Mouse (Mus musculus) forebrain, embryonic 16.5 days (tissue): ENCODE measurements around the gene Snrpe. TPM values are rescaled to one million over a fixed set of nuclear protein-coding genes. Genes with fewer than 3 reads are reported as not detected.

Experiments used
- ATAC-seq: fragments of 200-750 bp; cut with Nextera tagmentation; 2 replicates; pipeline ENCODE4 v1.8.0; 2017; ENCODE audit warnings: mild to moderate bottlenecking, moderate library complexity
- H3K27ac ChIP-seq: fragments of 300-500 bp; sonication (generic); 2 replicates; pipeline ENCODE4 v1.5.1; 2014; ENCODE audit warnings: low read length, control low read depth
- H3K27me3 ChIP-seq: fragments of 300-500 bp; sonication (generic); replicated peaks from 2 replicates; pipeline ENCODE4 v1.6.1; 2014; ENCODE audit warnings: low read length; ENCODE audit not compliant: control insufficient read depth, insufficient read depth
- H3K36me3 ChIP-seq: fragments of 300-500 bp; sonication (generic); 2 replicates; pipeline ENCODE4 v1.6.1; 2014; ENCODE audit not compliant: control insufficient read depth, insufficient read depth
- H3K4me1 ChIP-seq: fragments of 300-500 bp; sonication (generic); replicated peaks from 2 replicates; pipeline ENCODE4 v1.6.1; 2014; ENCODE audit warnings: low read length; ENCODE audit not compliant: control insufficient read depth, insufficient read depth
- H3K4me2 ChIP-seq: fragments of 300-500 bp; sonication (generic); 2 replicates; pipeline ENCODE4 v1.6.1; 2014; ENCODE audit warnings: mild to moderate bottlenecking, low read length, control low read depth
- H3K4me3 ChIP-seq: fragments of 300-500 bp; sonication (generic); replicated peaks from 2 replicates; pipeline ENCODE4 v1.5.1; 2014; ENCODE audit warnings: mild to moderate bottlenecking, low read length, control low read depth
- H3K9ac ChIP-seq: fragments of 300-500 bp; sonication (generic); replicated peaks from 2 replicates; pipeline ENCODE4 v1.6.1; 2014; ENCODE audit warnings: low read depth, low read length, control low read depth
- H3K9me3 ChIP-seq: fragments of 300-500 bp; sonication (generic); 2 replicates; pipeline ENCODE4 v1.6.1; 2016; ENCODE audit warnings: low read length; ENCODE audit not compliant: control insufficient read depth
- WGBS: fragments of 180-500 bp; shearing (Covaris S2); extraction: QIAGEN DNeasy Blood & Tissue Kit; methylation state at CpG from one replicate; pipeline ENCODE4 v1.1.7; 2014; 5-methylcytosine and 5-hydroxymethylcytosine counted together
- polyA plus RNA-seq: library from polyadenylated mRNA; unstranded; fragments of >200 nt; fragmentation: Nextera tagmentation; extraction: Ambion mirVana; gene quantifications from 2 replicates; pipeline ENCODE4 v1.2.1, GENCODE M21; 2015

Gene Snrpe
- polyA plus RNA-seq, 1 experiment from 2014 or later = 490 TPM

DNA sequence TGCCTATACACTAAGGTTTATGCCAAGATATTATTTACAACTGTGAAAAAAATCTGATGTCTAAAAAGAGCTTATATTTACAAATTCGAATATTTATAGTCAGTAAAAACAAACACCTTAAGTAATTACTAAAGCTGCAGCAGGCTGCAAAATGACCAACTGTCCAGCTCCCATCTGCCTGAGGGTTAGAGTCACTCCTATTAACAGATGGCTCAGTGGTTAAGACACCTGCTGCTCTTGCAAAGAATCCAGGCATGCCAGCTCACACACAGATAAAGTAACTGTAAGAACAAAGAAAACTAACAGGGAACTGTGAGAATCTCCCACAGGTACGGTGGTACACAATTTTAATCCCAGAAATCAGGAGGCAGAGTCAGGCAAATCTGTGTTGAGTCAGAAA is 15.0 kb upstream of the Snrpe start:
- Histone ChIP-seq H3K4me3 (no peak overlapping the region), H3K9ac (no peak overlapping the region), H3K36me3 (peaks cover 32% of the 10 kb centered on the region), H3K4me1 (no peaks in the 10 kb centered on the region), H3K27me3 (no peaks in the 10 kb centered on the region), H3K9me3 (no peaks in the 10 kb centered on the region), H3K4me2 (no peak overlapping the region), H3K27ac (no peak overlapping the region)
- 71% methylated on average over 2 of the region's 2 CpGs for WGBS
- no peak for ATAC-seq

DNA sequence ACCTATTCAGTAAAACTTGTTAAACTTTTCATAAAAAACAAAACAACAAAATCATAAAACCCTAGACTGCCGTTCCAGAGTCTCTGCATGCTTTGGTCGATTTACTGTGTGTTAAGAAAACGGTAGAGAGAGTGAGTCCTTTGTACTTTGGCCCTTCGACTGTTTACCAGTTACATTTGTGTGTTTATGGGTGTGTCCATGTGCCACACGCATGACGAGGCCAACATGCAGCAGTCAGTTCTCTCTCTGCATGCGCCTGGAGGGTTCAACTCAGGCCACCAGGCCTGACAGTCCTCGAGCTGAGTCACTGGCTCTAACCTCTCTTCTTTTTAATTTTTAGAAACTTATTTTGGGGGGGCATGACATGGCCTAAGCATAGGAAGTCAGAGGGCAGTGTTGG is 8.2 kb upstream of the Snrpe start:
- H3K36me3 ChIP-seq = peaks cover 21% of the 10 kb centered on the region
- H3K27me3 ChIP-seq = no peaks in the 10 kb centered on the region
- no peaks in the 10 kb centered on the region for H3K4me1 ChIP-seq
- H3K4me2 ChIP-seq = no peak overlapping the region
- ATAC-seq = no peak
- H3K4me3 ChIP-seq = no peak overlapping the region
- no peaks in the 10 kb centered on the region for H3K9me3 ChIP-seq
- H3K9ac ChIP-seq = no peak overlapping the region
- 86% methylated on average over 8 of the region's 8 CpGs for WGBS
- no peak overlapping the region for H3K27ac ChIP-seq

DNA sequence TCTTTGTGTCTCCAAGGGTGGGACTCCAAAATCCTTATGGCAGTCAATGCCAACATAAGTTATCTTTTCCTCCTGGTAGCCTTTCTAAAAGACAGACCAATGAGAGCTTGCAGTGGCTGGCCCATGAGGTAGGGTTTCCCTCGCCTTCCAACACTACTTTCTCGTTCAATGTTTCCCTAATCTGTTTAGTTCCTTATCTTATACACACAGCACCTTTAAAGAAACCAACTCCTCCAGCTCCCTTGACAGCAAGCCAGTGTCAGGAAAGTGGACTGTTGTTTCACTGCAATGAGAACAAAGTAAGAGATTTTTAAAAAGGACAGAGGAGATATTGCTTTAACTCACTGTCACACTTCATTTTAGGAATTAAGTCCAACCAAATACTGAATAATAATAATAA is 7.8 kb upstream of the Snrpe start:
- no peak overlapping the region for H3K4me2 ChIP-seq
- no peak overlapping the region for H3K27ac ChIP-seq
- H3K4me3 ChIP-seq = no peak overlapping the region
- H3K9me3 ChIP-seq = no peaks in the 10 kb centered on the region
- H3K36me3 ChIP-seq = peaks cover 17% of the 10 kb centered on the region
- H3K4me1 ChIP-seq = no peaks in the 10 kb centered on the region
- H3K27me3 ChIP-seq = no peaks in the 10 kb centered on the region
- WGBS = 74% methylated on average over 2 of the region's 2 CpGs
- no peak for ATAC-seq
- H3K9ac ChIP-seq = no peak overlapping the region

DNA sequence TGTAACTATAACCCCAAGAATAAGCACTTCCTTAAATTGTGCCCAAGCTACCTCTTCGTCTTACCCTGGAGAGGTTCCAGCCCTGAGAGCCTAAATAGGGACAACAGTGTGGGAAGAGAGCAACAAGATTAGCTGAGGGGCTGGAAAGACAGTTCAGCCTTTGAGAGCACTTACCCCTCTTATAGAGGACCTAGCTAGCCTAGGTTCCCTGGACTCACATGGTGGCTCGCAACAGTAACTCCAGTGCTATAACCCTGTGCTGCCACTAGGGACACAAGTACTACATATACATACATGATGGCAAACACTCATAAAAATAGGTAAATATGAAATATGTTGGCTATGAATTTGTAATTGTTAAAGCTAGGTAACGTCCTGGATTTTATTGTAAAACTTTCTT is 3.7 kb upstream of the Snrpe start:
- ATAC-seq = no peak
- Histone ChIP-seq H3K27ac (no peak overlapping the region), H3K4me1 (peaks cover 5% of the 10 kb centered on the region), H3K9me3 (no peaks in the 10 kb centered on the region), H3K27me3 (no peaks in the 10 kb centered on the region), H3K9ac (no peak overlapping the region), H3K4me2 (no peak overlapping the region), H3K36me3 (no peaks in the 10 kb centered on the region), H3K4me3 (no peak overlapping the region)
- 74% methylated on average over 3 of the region's 3 CpGs for WGBS

DNA sequence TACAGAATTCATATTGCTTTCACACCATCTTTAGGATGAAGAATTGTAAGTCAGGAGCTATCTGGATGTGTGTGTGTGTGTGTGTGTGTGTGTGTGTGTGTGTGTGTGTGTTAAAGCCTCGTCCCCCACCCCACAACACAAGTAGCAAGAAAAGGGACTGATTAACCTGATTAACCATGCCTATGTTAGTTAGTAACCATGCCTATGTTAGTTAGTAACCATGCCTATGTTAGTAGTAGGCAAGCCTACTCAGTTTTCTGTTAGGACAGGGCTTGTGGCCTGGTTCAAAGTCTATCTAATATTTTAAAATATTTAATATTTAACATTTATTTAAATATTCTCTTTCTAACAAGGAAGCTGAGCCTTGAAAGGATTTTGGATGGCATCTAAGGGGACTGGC is 1.3 kb upstream of the Snrpe start:
- H3K27me3 ChIP-seq = no peaks in the 10 kb centered on the region
- H3K9me3 ChIP-seq = no peaks in the 10 kb centered on the region
- H3K36me3 ChIP-seq = peaks cover 4% of the 10 kb centered on the region; the same call in 1 of the 2 replicates
- no peak overlapping the region for H3K27ac ChIP-seq
- ATAC-seq = no peak
- WGBS = 100% methylated on average over 1 of the region's 1 CpGs
- no peak overlapping the region for H3K4me2 ChIP-seq
- H3K9ac ChIP-seq = no peak overlapping the region
- H3K4me1 ChIP-seq = peaks cover 7% of the 10 kb centered on the region
- no peak overlapping the region for H3K4me3 ChIP-seq

DNA sequence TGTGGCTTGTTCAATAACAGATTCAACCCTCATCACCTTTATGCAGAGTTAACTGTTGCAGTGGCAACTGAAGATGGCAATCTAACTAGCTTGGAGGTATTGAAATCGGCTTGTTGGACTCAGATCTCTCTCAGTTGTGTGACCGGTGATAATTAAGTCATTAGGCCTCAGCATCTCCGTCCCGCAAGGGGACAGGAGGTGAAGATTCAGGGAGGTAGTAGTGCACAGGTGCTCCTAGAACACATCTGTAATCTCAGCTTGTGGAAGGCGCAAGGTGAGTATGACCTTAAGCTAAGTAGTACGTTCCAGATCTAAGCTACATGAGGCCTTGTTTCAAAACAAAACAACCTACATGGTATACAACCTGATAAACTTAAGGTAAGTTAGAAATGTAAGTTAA is 510 bp upstream of the Snrpe start:
- Histone ChIP-seq H3K9me3 (no peaks in the 10 kb centered on the region), H3K4me2 (no peak overlapping the region), H3K27me3 (no peaks in the 10 kb centered on the region), H3K36me3 (peaks cover 11% of the 10 kb centered on the region; the same call in 1 of the 2 replicates), H3K27ac (no peak overlapping the region), H3K4me1 (peaks cover 7% of the 10 kb centered on the region), H3K4me3 (no peak overlapping the region; the same call in 1 of the 2 replicates), H3K9ac (no peak overlapping the region)
- 57% methylated on average over 6 of the region's 6 CpGs for WGBS
- ATAC-seq = no peak

DNA sequence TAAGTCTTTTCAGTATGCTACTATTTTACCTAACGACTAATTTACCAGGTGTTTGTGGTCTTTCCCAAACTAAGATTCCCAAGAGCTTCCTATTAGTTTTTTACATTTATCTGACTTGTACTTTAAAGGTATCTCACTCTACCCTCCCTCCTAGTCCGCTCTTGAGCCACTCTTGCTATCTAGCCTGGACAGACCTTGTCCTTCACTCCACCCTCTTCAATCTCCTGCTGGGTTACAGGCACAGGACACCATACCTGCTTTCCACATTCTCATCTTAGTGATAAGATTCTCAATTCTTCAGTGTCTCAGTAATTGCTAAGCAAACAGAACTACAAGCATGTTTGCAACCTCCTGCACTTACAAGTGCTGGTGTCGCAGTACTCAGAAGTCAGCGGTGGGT is 6.9 kb downstream of the Snrpe start:
- WGBS = 97% methylated on average over 4 of the region's 4 CpGs
- H3K9me3 ChIP-seq = no peaks in the 10 kb centered on the region
- no peak for ATAC-seq

DNA sequence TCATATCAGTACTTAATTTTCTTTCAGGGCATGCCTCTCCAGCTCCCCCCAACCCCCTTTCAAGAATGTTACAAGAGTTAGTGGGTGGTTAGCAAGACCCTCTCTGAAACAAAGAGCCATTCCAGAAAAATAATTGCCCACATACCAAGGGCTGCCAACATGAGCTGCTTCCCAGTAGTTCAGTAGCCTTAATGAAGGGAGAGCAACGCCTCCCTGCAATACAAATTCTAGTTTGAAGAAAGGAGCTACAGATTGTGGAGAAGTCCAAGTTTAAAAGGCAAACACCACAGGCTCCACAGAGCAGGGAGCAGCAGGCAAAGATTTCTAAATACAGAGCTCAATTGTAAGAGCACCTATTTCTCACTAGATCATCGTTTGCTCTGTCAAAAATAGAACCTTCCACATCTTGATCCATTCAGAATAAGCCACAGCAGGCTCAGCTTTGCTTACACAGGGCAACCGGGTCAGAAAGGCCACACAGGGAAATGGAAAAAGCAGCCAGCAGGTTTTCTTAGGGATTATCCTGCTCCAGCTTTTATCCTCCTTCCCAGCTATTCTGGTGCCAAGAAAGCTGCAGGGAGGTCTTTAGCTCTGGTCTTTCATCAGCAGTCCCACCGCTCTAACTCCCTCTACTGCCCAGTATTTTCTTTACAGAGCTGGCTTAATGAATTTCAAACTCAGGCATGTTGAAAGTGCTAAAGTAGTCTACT is 13.6 kb downstream of the Snrpe start:
- whole genome bisulfite sequencing = 3% methylated on average over 4 of the region's 4 CpGs
- no peak overlapping the region for H3K4me2 ChIP-seq
- H3K36me3 ChIP-seq = no peaks in the 10 kb centered on the region
- H3K9me3 ChIP-seq = no peaks in the 10 kb centered on the region
- no peaks in the 10 kb centered on the region for H3K27me3 ChIP-seq
- H3K27ac ChIP-seq = peak overlapping the region; percentile 45
- no peak overlapping the region for H3K4me3 ChIP-seq
- peaks cover 6% of the 10 kb centered on the region for H3K4me1 ChIP-seq
- peak; percentile 85 for ATAC-seq
- no peak overlapping the region for H3K9ac ChIP-seq

More for the DNA sequence above, 6.9 kb downstream of the Snrpe start:
- H3K27ac ChIP-seq = no peak overlapping the region
- H3K4me2 ChIP-seq = no peak overlapping the region
- no peak overlapping the region for H3K4me3 ChIP-seq
- no peak overlapping the region for H3K9ac ChIP-seq
- H3K27me3 ChIP-seq = no peaks in the 10 kb centered on the region
- peaks cover 2% of the 10 kb centered on the region; the same call in 1 of the 2 replicates for H3K4me1 ChIP-seq
- peaks cover 31% of the 10 kb centered on the region for H3K36me3 ChIP-seq

DNA sequence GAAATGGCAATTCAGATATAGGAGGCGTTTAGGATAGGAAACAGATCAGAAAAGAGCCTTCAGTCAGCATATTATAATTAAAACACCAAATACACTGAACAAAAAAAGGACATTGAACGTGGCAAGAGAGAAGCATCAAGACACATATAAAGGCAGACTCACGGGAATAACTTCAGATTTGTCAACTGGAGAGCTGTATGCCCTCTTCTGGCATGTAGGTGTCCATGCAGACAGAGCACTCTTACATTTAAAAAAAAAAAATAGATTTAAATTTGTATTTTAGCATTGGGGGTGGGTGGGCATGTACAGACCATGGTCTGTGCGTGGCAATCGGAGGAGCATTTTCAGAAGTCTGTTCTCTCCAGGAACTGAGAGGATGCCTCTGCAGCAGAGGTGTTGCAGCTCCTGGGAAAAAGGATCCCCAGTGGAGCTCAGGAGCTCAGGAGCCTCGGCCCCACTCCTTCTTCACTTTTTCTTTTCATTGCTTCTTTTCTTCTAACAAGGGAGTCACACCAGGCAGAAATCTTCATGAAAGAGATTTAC is 24.0 kb downstream of the Snrpe start:
- no peak for ATAC-seq
- Histone ChIP-seq H3K27ac (no peak overlapping the region), H3K4me2 (no peak overlapping the region), H3K27me3 (no peaks in the 10 kb centered on the region), H3K36me3 (no peaks in the 10 kb centered on the region), H3K9me3 (no peaks in the 10 kb centered on the region), H3K4me1 (no peaks in the 10 kb centered on the region), H3K9ac (no peak overlapping the region), H3K4me3 (no peak overlapping the region)
- 68% methylated on average over 6 of the region's 6 CpGs for WGBS
